Mouse (Mus musculus): ENCODE data around the gene Galnt13.
"Not testable (repeated sequence)": the region's sequence is repeated elsewhere in the genome, so short reads cannot be mapped to it uniquely, and the experiment has no call there.

Gene Galnt13

GRCm38 (mm10) chr2:54435937-54436735 is at the start of gene Galnt13:
Galnt13 (plus strand) TSS chr2:54436317.
- peak; percentile 73 to 76 for DNase-seq (ENCODE audit: low spot score in 2 of 2)

DNA sequence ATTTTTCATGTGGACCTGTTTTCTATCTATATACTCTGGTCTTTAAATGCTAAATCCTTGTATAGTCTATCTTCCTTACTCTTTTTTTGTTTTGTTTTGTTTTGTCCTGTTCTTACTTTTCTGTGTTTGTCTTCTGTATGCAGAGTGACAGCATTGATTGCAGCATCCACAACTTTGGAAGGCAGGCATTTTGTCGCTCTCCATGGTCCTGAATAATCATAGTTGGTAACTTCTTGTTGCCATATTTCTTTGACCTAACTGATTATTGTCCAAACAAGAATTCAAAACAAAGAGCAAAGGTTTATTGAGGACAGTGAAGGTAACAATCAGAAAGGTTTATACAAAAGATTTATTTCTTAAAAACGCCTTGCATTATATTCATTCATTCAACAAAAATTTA is 5.1 kb upstream of the Galnt13 start:
- DNase-seq (ENCODE audit: low spot score in 2 of 2) = no peak

- DNase-seq (ENCODE audit: low spot score in 2 of 2) = no peak
Observed at GRCm38 (mm10) chr2:54435380-54435779, 737 bp upstream of the Galnt13 start.

- peak; percentile 20 to 54 for DNase-seq (ENCODE audit: low spot score in 2 of 2)
Observed at GRCm38 (mm10) chr2:54436736-54437500, 801 bp downstream of the Galnt13 start.

DNA sequence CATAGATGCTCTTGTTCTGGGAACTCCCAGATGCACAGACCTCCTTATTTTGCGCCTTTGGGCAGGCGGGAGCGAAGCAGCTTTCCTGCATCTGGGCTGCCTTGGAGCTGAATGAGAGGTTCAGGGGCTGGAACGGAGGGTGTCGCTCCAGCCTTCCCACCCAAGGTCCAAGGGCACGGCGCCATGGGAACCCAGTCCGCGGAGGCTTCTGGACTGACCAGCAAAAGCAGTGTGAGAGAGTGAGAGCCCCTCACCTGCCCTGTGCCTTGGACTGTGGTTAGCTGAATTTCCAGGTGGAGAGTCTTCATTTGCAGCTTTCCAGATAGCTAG is 1.3 kb downstream of the Galnt13 start:
- DNase-seq (ENCODE audit: low spot score in 2 of 2) = peak; percentile 10 to 21

- DNase-seq (ENCODE audit: low spot score in 2 of 2) = no peak
Observed at GRCm38 (mm10) chr2:54442734-54443500, 6.8 kb downstream of the Galnt13 start.

DNA sequence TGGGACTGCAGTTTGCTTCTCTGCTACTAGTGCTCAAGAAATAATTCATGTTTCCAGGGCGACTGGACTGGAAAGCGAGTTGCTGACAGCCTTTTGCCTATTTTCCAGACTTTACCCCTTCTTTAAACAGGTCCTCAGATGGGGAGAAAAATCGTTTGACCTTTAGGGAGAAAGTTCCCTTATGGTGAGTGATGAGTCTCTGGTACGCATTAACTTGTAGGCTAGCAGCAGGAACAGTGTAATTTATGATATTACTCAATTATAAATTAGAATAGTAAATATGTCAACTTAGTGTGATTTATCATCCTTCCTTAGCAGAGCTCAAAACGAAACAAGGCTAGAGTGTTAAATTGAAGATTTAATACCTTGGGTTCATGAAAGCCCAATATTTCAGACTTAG is 47.3 kb downstream of the Galnt13 start:
- DNase-seq (ENCODE audit: low spot score in 2 of 2) = no peak

DNA sequence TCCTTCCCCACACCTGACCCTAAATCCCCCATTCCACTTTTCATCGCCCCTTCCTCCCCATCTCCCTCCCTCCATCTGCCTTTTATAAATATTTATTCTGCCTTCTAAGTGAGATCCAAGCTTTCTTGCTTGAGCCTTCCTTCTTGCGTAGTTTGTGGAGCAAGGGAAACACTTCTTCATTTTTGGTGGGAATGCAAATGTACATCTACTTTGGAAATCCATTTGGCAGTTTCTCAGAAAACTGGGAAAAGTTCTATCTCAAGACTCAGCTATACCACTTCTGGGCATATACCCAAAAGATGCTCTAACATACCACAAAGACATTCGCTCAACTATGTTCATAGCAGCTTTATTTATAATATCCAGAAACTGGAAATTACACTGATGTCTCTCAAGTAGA is 86.9 kb downstream of the Galnt13 start:
- DNase-seq (ENCODE audit: low spot score in 2 of 2) = no peak

- DNase-seq (ENCODE audit: low spot score in 2 of 2) = no peak
Observed at GRCm38 (mm10) chr2:54527073-54527472, 91.0 kb downstream of the Galnt13 start.

GRCm38 (mm10) chr2:54558357-54559153 is 122.4 kb downstream of the Galnt13 start:
- DNase-seq (ENCODE audit: low spot score in 2 of 2) = no peak

GRCm38 (mm10) chr2:54565068-54565467 is 129.0 kb downstream of the Galnt13 start:
- DNase-seq (ENCODE audit: low spot score in 2 of 2) = no peak

- DNase-seq (ENCODE audit: low spot score in 2 of 2) = no peak
Observed at GRCm38 (mm10) chr2:54567186-54567585, 131.1 kb downstream of the Galnt13 start.

- no peak for DNase-seq (ENCODE audit: low spot score in 2 of 2)
Observed at GRCm38 (mm10) chr2:54567632-54568031, 131.5 kb downstream of the Galnt13 start.

- DNase-seq (ENCODE audit: low spot score in 2 of 2) = not testable (repeated sequence)
Observed at GRCm38 (mm10) chr2:54713817-54714216, 277.7 kb downstream of the Galnt13 start.

- no peak for DNase-seq (ENCODE audit: low spot score in 2 of 2)
Observed at GRCm38 (mm10) chr2:54751232-54751631, 315.1 kb downstream of the Galnt13 start.

- DNase-seq (ENCODE audit: low spot score in 2 of 2) = no peak
Observed at GRCm38 (mm10) chr2:54759781-54760180, 323.7 kb downstream of the Galnt13 start.

DNA sequence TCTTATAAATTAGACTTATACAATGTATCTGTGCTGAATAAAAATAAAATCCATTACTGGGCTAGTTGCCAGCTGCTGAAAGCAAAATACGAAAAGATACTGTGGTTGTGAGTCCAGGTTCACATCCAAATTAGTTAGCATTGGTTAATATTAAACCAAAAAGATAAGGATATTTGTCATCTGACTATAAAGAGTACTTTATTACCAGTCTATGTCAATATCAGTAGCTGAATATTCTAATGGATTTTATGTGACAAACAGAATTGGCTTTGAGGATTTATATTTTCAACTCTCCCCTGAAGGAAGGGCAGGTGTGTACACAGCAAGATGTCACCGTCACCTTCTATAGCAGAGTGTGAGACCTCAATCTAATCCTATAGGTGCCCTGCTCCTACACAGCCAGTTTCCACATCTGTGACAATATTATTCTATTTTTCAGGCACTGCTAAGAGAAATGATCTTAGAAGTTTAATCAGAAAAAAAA is 342.7 kb downstream of the Galnt13 start:
- no peak for DNase-seq (ENCODE audit: low spot score in 2 of 2)

DNA sequence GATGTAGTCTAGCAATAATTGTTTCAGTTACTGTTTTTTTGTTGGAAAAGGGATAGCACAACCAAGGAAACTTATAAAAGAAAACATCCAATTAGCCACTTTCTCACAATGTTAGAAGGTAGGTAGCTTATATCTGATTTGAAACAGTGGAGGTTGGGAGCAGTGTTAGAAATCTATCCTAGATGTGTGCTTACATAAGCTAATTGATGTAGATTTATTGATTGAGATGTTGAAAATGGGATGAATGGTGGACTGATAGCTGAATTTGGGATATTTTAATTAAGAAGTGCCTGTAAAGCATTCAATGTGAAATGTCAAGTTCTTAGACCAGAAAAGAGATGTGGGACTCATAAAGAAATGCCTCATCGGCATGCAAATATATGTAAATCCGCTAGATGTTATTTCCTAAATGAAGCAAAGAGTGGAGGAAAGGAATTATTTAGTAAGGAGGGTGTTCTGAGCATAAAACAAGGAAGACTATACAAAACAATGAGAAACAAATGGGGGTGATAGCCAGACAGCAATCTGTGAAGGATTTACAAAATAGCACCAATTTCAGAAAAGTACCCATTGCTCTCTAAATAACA is 377.6 kb downstream of the Galnt13 start:
- DNase-seq (ENCODE audit: low spot score in 2 of 2) = no peak

DNA sequence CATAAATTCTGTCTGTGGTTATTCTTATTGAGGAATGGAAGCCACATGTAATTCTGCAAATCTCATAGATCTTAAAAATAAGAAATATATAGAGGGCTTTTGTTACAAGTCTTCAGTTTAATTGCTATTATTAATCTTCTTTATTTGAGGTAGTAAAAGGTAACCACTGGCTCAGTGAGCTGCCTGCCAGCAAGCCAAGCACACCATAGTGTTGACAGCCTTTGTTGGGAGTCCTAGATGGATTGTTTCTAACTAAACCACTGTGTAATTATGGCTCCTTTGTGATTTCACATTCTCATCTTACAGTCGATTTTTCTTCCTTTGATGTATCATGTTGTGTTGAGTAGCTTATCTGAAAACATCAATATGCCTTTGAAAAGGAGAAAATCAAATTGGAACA is 405.1 kb downstream of the Galnt13 start:
- no peak for DNase-seq (ENCODE audit: low spot score in 2 of 2)

GRCm38 (mm10) chr2:54906282-54907060 is 470.4 kb downstream of the Galnt13 start:
- DNase-seq (ENCODE audit: low spot score in 2 of 2) = no peak

All from frontal cortex, postnatal 10 days (tissue).